Mouse (Mus musculus) embryo, embryonic 9.5 days (tissue): Measurements from ENCODE around the gene V1rd19.
"Not testable (repeated sequence)": the region's sequence is repeated elsewhere in the genome, so short reads cannot be mapped to it uniquely, and the experiment has no call there.

Experiments
- DNase-seq: peaks from one replicate; pipeline ENCODE4 v3.0.0-alpha.2; 2017; ENCODE audit errors: extremely low spot score

Gene V1rd19

DNA sequence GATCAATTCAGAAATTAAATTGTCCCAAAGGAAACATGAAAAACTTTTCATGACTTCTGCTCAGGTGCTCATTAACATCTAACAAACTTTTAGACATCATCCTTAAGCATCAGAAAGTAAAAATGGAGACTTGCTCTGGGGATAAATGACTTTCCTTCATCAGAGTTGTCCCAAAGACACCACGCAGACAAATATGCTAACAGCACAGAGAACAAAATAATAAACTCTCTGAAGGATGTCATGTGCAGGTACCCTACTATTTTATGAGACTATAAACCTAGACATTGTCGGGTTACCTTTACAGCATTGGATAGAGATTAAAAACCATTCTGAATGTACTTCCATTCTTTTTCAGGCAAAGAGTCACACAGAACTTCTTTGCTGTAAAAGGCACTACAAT, at the start of gene V1rd19:
Gene V1rd19 (plus strand): TSS at position 301 of the 400 bp plus-strand sequence.
- DNase-seq = no peak

DNA sequence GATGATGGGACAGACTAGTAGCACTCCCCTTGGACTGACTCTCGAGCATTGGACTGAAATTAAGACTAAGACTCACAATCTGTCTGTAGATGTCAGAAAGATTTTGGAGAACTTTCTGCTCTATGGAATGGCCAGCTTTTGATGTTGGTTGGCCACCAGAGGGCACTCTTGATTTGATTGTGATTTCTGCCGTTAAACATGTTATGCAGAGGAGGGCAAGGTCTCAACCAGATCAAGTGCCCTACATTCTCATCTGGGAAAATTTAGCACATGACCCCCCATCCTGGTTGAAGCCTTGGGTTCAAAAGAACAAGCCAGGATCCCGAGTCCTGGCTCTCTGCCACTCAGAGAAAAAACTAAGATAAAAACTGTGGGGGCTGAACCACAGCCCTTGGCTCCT, 33.4 kb upstream of the V1rd19 start:
- DNase-seq = not testable (repeated sequence)

DNA sequence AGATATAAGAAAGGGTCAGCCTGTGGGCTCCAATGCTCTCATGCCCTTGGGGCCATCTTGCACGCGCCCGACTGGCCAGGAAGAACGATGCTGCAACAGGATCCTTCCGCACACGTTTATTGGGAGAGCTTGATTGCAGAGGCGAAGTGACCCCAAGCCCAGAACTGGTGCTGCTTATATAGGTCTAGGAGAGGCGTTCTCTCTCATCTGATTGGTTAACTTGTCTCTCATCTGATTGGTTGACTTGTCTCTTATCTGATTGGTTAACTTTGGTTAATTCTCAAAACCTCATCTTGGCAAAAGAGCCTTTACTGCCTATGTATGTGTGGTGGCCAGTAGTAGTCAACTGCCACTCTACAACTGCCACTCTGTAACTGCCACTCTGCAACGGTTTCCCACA, 27.2 kb upstream of the V1rd19 start, which contains the start of gene Vmn1r181:
Gene Vmn1r181 (plus strand): TSS at position 301 of the 400 bp plus-strand sequence.
- not testable (repeated sequence) for DNase-seq

DNA sequence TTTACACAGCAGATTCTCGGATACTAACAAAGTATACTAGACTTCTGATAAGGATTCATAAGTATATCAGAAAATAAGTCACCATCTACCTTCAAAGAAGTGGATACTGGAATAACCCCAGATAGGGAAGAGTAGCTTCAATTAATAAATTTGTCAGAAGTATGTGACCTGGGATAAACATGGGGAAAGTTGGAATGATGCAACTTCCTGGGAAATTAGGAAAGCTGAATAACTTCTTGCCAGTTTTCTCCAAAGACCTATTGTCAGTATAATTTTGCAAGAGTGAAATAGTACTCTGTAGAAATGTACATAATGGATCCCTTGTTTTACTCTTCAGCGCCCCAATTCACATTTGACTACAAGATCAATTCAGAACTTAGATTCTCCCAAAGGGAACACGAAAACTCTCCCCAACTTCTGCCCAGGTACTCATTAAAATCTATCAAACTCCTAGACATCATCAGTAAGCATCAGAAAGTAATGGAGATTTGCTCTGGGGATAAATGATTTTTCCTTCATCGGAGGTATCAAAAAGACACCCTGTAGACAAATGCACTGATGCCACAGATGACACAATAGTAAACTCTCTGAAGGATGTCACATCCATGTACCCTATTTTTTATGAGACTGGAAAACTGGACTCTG, 51.3 kb downstream of the V1rd19 start, which contains the start of gene Vmn1r183:
Gene Vmn1r183 (plus strand): TSS at position 595 of the 645 bp plus-strand sequence.
- no peak for DNase-seq
